Mouse (Mus musculus) kidney, adult 2 months (tissue): Measurements from ENCODE around the gene Slc12a8.

Experiments used
- CTCF ChIP-seq: fragments of 200-500 bp; conservative IDR thresholded peaks from 2 replicates; pipeline ENCODE4 v1.5.1; 2011; ENCODE audit warnings: low read depth, mild to moderate bottlenecking, control low read depth, low read length, moderate library complexity, mixed read lengths; ENCODE audit not compliant: insufficient read depth, insufficient read length
- POLR2A ChIP-seq: fragments of 200-500 bp; IDR thresholded peaks from one replicate; pipeline ENCODE4 v1.6.1; 2011; ENCODE audit warnings: low read depth, low read length, control low read depth

DNA sequence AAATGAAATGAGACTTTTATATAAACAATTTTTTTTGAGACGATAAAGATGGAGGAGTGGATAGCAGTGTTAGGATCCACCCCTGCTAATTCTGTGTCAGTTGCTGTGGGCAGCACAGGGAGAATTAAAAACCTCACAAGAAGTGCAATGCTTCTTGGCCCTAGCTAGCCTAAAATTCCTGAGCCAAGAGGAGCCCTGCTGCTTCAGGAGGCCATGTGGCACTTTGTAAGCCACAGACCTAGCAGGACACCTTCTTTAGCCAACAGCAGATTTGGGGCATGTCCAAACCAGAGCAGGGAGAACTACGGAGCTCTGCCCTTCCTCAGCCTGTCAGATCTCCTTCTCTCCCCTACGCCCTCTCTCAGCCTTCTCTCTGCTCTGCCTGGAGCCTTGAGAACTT is 153.2 kb downstream of the Slc12a8 start:
- TF ChIP-seq CTCF, result no peak
- no peak for TF ChIP-seq POLR2A
